Mouse (Mus musculus) left cerebral cortex, adult 2 months (tissue): Measurements from ENCODE around the gene Dirc2. TPM values are rescaled to one million over a fixed set of nuclear protein-coding genes. Genes with fewer than 3 reads are reported as not detected.

Experiments used
- DNase-seq, 2 experiments: peaks; one replicate each; pipeline ENCODE4 v3.0.0; 2021 to 2022; ENCODE audit warnings: low spot score in 2 of 2, mixed read lengths in 1 of 2; ENCODE audit errors: extremely low spot score in 1 of 2
- H3K27ac ChIP-seq: fragments of 200-600 bp; 2 replicates; pipeline ENCODE4 v1.8.1; 2022
- H3K4me3 ChIP-seq: fragments of 200-600 bp; 2 replicates; pipeline ENCODE4 v1.8.1; 2022
- CTCF ChIP-seq: fragments of 200-600 bp; IDR thresholded peaks from 2 replicates; pipeline ENCODE4 v1.8.1; 2022; ENCODE audit warnings: antibody characterized with exemption, mild to moderate bottlenecking, moderate library complexity
- intact Hi-C: fragments of 180-260 bp; cut with DNase I; formaldehyde crosslinking; loops from one replicate; pipeline ENCODE4 v1.15.1; 2025
- total RNA-seq, 2 experiments: library from RNA; stranded (reverse); gene quantifications; 2 replicates each; pipeline ENCODE4 v1.2.3; 2021

Dirc2 gene
- total RNA-seq, 2 experiments from 2014 or later: 61.3 to 67.1 TPM

- intact Hi-C loops: no loop called here
- peak; percentile 24 for TF ChIP-seq CTCF
- DNase-seq: no peak
- H3K27ac ChIP-seq: no peak overlapping the region
- no peak overlapping the region for H3K4me3 ChIP-seq
These were observed 42.6 kb downstream of the Dirc2 start for GRCm38 (mm10) chr16:35726601-35727000.

DNA sequence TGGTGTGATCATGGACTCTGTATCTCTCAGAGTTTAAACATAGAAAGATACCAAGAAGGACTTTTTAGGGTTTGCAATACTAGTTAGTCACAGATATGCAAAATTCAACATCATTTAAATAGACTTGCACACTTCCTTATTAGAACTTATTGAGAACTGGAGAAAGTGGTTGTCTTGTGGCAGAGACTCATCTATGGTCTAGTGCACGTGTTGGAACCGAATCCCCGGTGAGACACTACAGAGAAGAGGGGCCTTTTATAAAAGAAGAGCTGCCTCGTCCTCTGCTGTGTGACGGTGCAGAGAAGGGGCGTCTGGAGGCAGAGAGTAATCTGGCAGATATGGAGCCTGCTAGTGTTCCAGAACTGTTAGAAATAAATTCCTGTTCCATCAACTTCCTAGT is 44.6 kb downstream of the Dirc2 start:
- DNase-seq: no peak
- H3K27ac ChIP-seq: no peak overlapping the region
- intact Hi-C loops: no loop called here
- TF ChIP-seq CTCF: no peak
- H3K4me3 ChIP-seq: no peak overlapping the region

DNA sequence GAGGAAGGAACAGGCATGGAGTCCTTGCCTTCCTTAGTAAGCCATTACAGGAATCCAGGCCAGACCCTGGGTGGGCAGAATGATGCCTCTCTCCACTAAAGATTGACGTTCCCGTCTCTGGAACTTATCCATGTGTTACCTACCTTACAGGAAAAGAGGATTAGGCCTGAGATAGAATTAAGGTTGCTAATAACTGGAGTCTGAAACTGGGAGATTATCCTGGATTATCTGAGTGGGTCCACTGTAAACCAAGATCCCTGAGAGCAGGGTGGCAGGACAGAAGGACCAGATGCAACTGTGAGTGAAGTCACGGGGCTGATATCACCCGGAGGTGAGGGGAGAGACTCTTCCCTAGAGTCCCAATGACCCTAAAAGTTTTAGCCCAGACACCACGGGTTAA is 51.4 kb downstream of the Dirc2 start:
- DNase-seq: no peak
- intact Hi-C loops: loop anchor here (5.0 kb wide), 1 partner anchor 400 kb away; no protein-coding TSS in a partner anchor
- TF ChIP-seq CTCF: no peak
- no peak overlapping the region for H3K27ac ChIP-seq
- H3K4me3 ChIP-seq: no peak overlapping the region

- no peak for DNase-seq
- Histone ChIP-seq H3K4me3 (no peak overlapping the region), H3K27ac (no peak overlapping the region)
- TF ChIP-seq CTCF: peak; percentile 17
- intact Hi-C loops: loop anchor here (5.0 kb wide), 1 partner anchor 399 kb away; no protein-coding TSS in a partner anchor
These were observed 52.9 kb downstream of the Dirc2 start for GRCm38 (mm10) chr16:35716257-35716656.

- no peak overlapping the region for H3K4me3 ChIP-seq
- no peak for TF ChIP-seq CTCF
- no peak for DNase-seq
- intact Hi-C loops: loop anchor here (5.0 kb wide), 1 partner anchor 398 kb away; no protein-coding TSS in a partner anchor
- H3K27ac ChIP-seq: no peak overlapping the region
These were observed 53.4 kb downstream of the Dirc2 start for GRCm38 (mm10) chr16:35715771-35716170.

- H3K4me3 ChIP-seq: no peak overlapping the region
- DNase-seq: no peak
- no peak overlapping the region for H3K27ac ChIP-seq
- intact Hi-C loops: loop anchor here (5.0 kb wide), 1 partner anchor 398 kb away; no protein-coding TSS in a partner anchor
- no peak for TF ChIP-seq CTCF
These were observed 53.8 kb downstream of the Dirc2 start for GRCm38 (mm10) chr16:35715350-35715749.

- Histone ChIP-seq H3K4me3 (no peak overlapping the region), H3K27ac (no peak overlapping the region)
- DNase-seq: no peak
- intact Hi-C loops: loop anchor here (5.0 kb wide), 1 partner anchor 397 kb away; no protein-coding TSS in a partner anchor
- no peak for TF ChIP-seq CTCF
These were observed 54.5 kb downstream of the Dirc2 start for GRCm38 (mm10) chr16:35714689-35715088.

- Histone ChIP-seq H3K4me3 (no peak overlapping the region), H3K27ac (no peak overlapping the region)
- intact Hi-C loops: no loop called here
- DNase-seq: no peak
- no peak for TF ChIP-seq CTCF
These were observed 55.5 kb downstream of the Dirc2 start for GRCm38 (mm10) chr16:35713606-35714005.

DNA sequence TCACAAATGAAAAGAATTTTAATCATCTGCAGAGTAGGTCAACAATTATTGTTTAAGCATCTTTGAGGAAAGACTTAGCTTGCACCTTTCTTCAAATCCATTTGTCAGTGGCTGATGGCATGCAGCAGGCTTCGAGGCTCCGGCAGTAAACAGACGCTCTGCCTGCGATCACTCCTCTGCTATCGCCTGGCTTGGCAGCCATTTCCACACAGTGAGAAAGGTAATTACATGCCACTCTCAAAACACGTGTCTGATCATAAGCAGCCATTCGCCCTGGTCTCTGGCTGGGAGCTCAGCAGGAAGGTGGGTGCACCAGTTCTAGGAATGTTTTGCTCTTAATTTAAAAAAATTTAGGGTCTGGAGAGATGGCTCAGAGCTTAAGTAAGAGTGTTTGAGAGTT is 58.2 kb downstream of the Dirc2 start:
- no peak overlapping the region for H3K27ac ChIP-seq
- TF ChIP-seq CTCF: no peak
- no peak overlapping the region for H3K4me3 ChIP-seq
- intact Hi-C loops: no loop called here
- no peak for DNase-seq

DNA sequence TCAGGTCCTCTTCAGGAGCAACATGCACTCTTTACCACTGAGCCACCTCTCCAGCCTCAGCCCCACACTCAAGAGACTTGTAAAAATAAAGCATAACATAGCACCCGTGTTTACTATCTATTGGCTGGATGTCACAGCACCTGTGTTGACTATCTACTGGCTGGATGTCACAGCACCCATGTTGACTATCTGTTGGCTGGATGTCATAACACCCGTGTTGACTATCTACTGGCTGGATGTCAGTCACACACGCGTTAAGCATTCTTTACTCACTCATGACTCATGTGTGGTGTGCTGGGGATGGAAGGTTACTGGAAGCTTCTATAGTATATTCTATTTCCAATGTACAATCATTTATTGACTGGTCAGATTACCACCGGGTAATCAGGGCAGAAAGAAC is 62.2 kb downstream of the Dirc2 start:
- Histone ChIP-seq H3K27ac (no peak overlapping the region), H3K4me3 (no peak overlapping the region)
- DNase-seq: no peak
- intact Hi-C loops: no loop called here
- no peak for TF ChIP-seq CTCF

DNA sequence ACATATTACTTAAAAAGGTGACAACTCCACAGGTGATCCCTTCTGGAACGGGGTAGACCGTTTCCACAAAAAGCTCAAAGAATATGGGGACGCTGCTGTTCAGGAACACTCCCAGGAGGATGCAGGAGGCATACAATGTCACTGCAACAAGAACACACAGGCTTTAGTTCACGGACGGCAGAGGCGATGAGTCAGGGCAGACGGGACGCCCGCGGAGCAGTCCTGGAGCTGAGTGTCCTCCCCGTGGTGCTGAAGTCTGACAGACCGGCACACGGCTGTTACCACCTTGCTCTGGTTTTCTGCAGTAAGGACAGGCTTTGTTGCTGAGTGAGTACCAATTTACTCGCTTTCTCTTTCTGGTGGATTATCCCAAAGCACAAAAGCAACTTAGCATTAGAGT is 64.4 kb downstream of the Dirc2 start:
- no peak for TF ChIP-seq CTCF
- Histone ChIP-seq H3K27ac (no peak overlapping the region), H3K4me3 (no peak overlapping the region)
- intact Hi-C loops: no loop called here
- no peak for DNase-seq

GRCm38 (mm10) chr16:35703763-35704679 is 65.1 kb downstream of the Dirc2 start:
- DNase-seq: no peak
- no peak overlapping the region for H3K4me3 ChIP-seq
- intact Hi-C loops: no loop called here
- no peak overlapping the region for H3K27ac ChIP-seq
- no peak for TF ChIP-seq CTCF
